Mouse (Mus musculus) erythroblast, embryonic 14.5 days (primary cell): ENCODE measurements around the gene Srsf5. TPM values are rescaled to one million over a fixed set of nuclear protein-coding genes. Genes with fewer than 3 reads are reported as not detected.

Experiments
- H3K27me3 ChIP-seq: 2 replicates; pipeline ENCODE4 v1.6.1; 2012; ENCODE audit warnings: inconsistent platforms; ENCODE audit not compliant: control insufficient read depth
- H3K36me3 ChIP-seq: 2 replicates; pipeline ENCODE4 v1.6.1; 2012; ENCODE audit warnings: mild to moderate bottlenecking, inconsistent platforms; ENCODE audit not compliant: control insufficient read depth
- H3K4me1 ChIP-seq: 2 replicates; pipeline ENCODE4 v1.6.1; 2012; ENCODE audit warnings: inconsistent platforms; ENCODE audit not compliant: control insufficient read depth
- H3K4me3 ChIP-seq: replicated peaks from 2 replicates; pipeline ENCODE3; 2012; ENCODE audit warnings: moderate library complexity, mild to moderate bottlenecking, inconsistent platforms
- H3K9me3 ChIP-seq: 2 replicates; pipeline ENCODE4 v1.6.1; 2012; ENCODE audit warnings: low read length, inconsistent platforms, mixed read lengths; ENCODE audit not compliant: control insufficient read depth
- GATA1 ChIP-seq: IDR thresholded peaks from 2 replicates; pipeline ENCODE4 v1.6.1; 2012; ENCODE audit warnings: low read length, inconsistent platforms, mixed read lengths
- TAL1 ChIP-seq: IDR thresholded peaks from 3 replicates; pipeline ENCODE4 v1.6.1; 2012; ENCODE audit warnings: low read length, inconsistent platforms, mixed read lengths
- polyA plus RNA-seq: library from polyadenylated mRNA; stranded (reverse); fragments of >175 nt; gene quantifications from 2 replicates; pipeline ENCODE4 v1.2.3, GENCODE M21; 2012

Srsf5 gene
- polyA plus RNA-seq, 1 experiment: 13.0 TPM

GRCm38 (mm10) chr12:80928881-80929280 lies 16.4 kb upstream of the Srsf5 start:
- no peaks in the 10 kb centered on the region for H3K9me3 ChIP-seq
- no peak overlapping the region for H3K4me3 ChIP-seq
- peaks cover 50% of the 10 kb centered on the region for H3K4me1 ChIP-seq
- no peak for TF ChIP-seq GATA1
- no peak for TF ChIP-seq TAL1
- peaks cover 9% of the 10 kb centered on the region for H3K27me3 ChIP-seq
- no peaks in the 10 kb centered on the region for H3K36me3 ChIP-seq

GRCm38 (mm10) chr12:80930141-80930540 lies 15.2 kb upstream of the Srsf5 start:
- H3K4me1 ChIP-seq: peaks cover 50% of the 10 kb centered on the region
- H3K9me3 ChIP-seq: no peaks in the 10 kb centered on the region
- H3K27me3 ChIP-seq: no peaks in the 10 kb centered on the region
- TF ChIP-seq TAL1: peak; percentile 76
- peak; percentile 64; the same call in 1 of the 2 replicates for TF ChIP-seq GATA1
- no peak overlapping the region for H3K4me3 ChIP-seq
- no peaks in the 10 kb centered on the region for H3K36me3 ChIP-seq

GRCm38 (mm10) chr12:80931402-80932140 lies 13.7 kb upstream of the Srsf5 start:
- H3K4me3 ChIP-seq: no peak overlapping the region
- TF ChIP-seq GATA1 (no peak), TAL1 (no peak)
- H3K9me3 ChIP-seq: no peaks in the 10 kb centered on the region
- no peaks in the 10 kb centered on the region for H3K36me3 ChIP-seq
- H3K27me3 ChIP-seq: no peaks in the 10 kb centered on the region
- peaks cover 41% of the 10 kb centered on the region for H3K4me1 ChIP-seq

GRCm38 (mm10) chr12:80932865-80933264 lies 12.4 kb upstream of the Srsf5 start:
- Histone ChIP-seq H3K27me3 (no peaks in the 10 kb centered on the region), H3K36me3 (no peaks in the 10 kb centered on the region), H3K9me3 (no peaks in the 10 kb centered on the region), H3K4me1 (peaks cover 35% of the 10 kb centered on the region), H3K4me3 (no peak overlapping the region)
- no peak for TF ChIP-seq TAL1
- TF ChIP-seq GATA1: no peak

- peaks cover 37% of the 10 kb centered on the region for H3K4me1 ChIP-seq
- no peak overlapping the region for H3K4me3 ChIP-seq
- TF ChIP-seq GATA1 (no peak), TAL1 (no peak)
- H3K27me3 ChIP-seq: no peaks in the 10 kb centered on the region
- peaks cover 6% of the 10 kb centered on the region for H3K9me3 ChIP-seq
- peaks cover 6% of the 10 kb centered on the region for H3K36me3 ChIP-seq
Observed at GRCm38 (mm10) chr12:80936751-80937150, 8.6 kb upstream of the Srsf5 start.

- H3K36me3 ChIP-seq: peaks cover 13% of the 10 kb centered on the region
- no peak overlapping the region for H3K4me3 ChIP-seq
- no peaks in the 10 kb centered on the region for H3K27me3 ChIP-seq
- peaks cover 9% of the 10 kb centered on the region for H3K9me3 ChIP-seq
- TF ChIP-seq GATA1 (no peak), TAL1 (no peak)
- peaks cover 44% of the 10 kb centered on the region for H3K4me1 ChIP-seq
Observed at GRCm38 (mm10) chr12:80937331-80938029, 7.8 kb upstream of the Srsf5 start.

GRCm38 (mm10) chr12:80938642-80939041 lies 6.7 kb upstream of the Srsf5 start:
- H3K4me1 ChIP-seq: peaks cover 55% of the 10 kb centered on the region
- no peak for TF ChIP-seq GATA1
- no peak for TF ChIP-seq TAL1
- no peak overlapping the region for H3K4me3 ChIP-seq
- peaks cover 17% of the 10 kb centered on the region for H3K36me3 ChIP-seq
- H3K9me3 ChIP-seq: peaks cover 9% of the 10 kb centered on the region
- no peaks in the 10 kb centered on the region for H3K27me3 ChIP-seq

GRCm38 (mm10) chr12:80939165-80939564 lies 6.1 kb upstream of the Srsf5 start:
- Histone ChIP-seq H3K27me3 (no peaks in the 10 kb centered on the region), H3K4me1 (peaks cover 61% of the 10 kb centered on the region), H3K4me3 (no peak overlapping the region), H3K36me3 (peaks cover 17% of the 10 kb centered on the region), H3K9me3 (peaks cover 9% of the 10 kb centered on the region)
- TF ChIP-seq GATA1: no peak
- no peak for TF ChIP-seq TAL1

- H3K27me3 ChIP-seq: no peaks in the 10 kb centered on the region
- peaks cover 76% of the 10 kb centered on the region for H3K4me1 ChIP-seq
- peaks cover 25% of the 10 kb centered on the region for H3K36me3 ChIP-seq
- no peak overlapping the region for H3K4me3 ChIP-seq
- TF ChIP-seq TAL1 (no peak), GATA1 (no peak)
- H3K9me3 ChIP-seq: peaks cover 11% of the 10 kb centered on the region
Observed at GRCm38 (mm10) chr12:80941886-80942285, 3.4 kb upstream of the Srsf5 start.
